Mouse (Mus musculus) limb, embryonic 11.5 days (tissue): ENCODE results near the gene Synpo2. TPM values are rescaled to one million over a fixed set of nuclear protein-coding genes. Genes with fewer than 3 reads are reported as not detected.
A peak's percentile ranks its signal among the peaks of the same experiment; 100 is the strongest.

Experiments used
- ATAC-seq: fragments of 200-750 bp; cut with Nextera tagmentation; 2 replicates; pipeline ENCODE4 v1.8.0; 2017; ENCODE audit warnings: low read depth; ENCODE audit not compliant: insufficient number of reproducible peaks, low FRiP score, low TSS enrichment
- DNase-seq: peaks from one replicate; pipeline ENCODE4 v3.0.0-alpha.2; 2015; ENCODE audit warnings: low spot score
- H3K27ac ChIP-seq: fragments of 300-500 bp; sonication (generic); replicated peaks from 2 replicates; pipeline ENCODE4 v1.5.1; 2014; ENCODE audit warnings: low read depth, mild to moderate bottlenecking, low read length
- H3K27me3 ChIP-seq: fragments of 300-500 bp; sonication (generic); 2 replicates; pipeline ENCODE4 v1.6.1; 2014; ENCODE audit warnings: mild to moderate bottlenecking, low read length, mixed read lengths; ENCODE audit not compliant: control insufficient read depth, insufficient read depth
- H3K36me3 ChIP-seq: fragments of 300-500 bp; sonication (generic); 2 replicates; pipeline ENCODE4 v1.6.1; 2014; ENCODE audit warnings: mild to moderate bottlenecking, low read length, moderate library complexity, mixed read lengths; ENCODE audit not compliant: control insufficient read depth, insufficient read depth
- H3K4me1 ChIP-seq: fragments of 300-500 bp; sonication (generic); 2 replicates; pipeline ENCODE4 v1.6.1; 2014; ENCODE audit warnings: low read length, mixed read lengths; ENCODE audit not compliant: control insufficient read depth, insufficient read depth
- H3K4me2 ChIP-seq: fragments of 300-500 bp; sonication (generic); 2 replicates; pipeline ENCODE4 v1.6.1; 2014; ENCODE audit warnings: low read depth, mild to moderate bottlenecking, moderate library complexity; ENCODE audit not compliant: severe bottlenecking
- H3K4me3 ChIP-seq: fragments of 300-500 bp; sonication (generic); 2 replicates; pipeline ENCODE4 v1.5.1; 2014; ENCODE audit warnings: low read depth, low read length
- H3K9ac ChIP-seq: fragments of 300-500 bp; sonication (generic); 2 replicates; pipeline ENCODE4 v1.6.1; 2014; ENCODE audit warnings: mild to moderate bottlenecking, low read length
- H3K9me3 ChIP-seq: fragments of 300-500 bp; sonication (generic); 2 replicates; pipeline ENCODE4 v1.6.1; 2016; ENCODE audit warnings: low read length; ENCODE audit not compliant: control insufficient read depth
- WGBS: fragments of 180-500 bp; shearing (Covaris S2); extraction: QIAGEN DNeasy Blood & Tissue Kit; methylation state at CpG from one replicate; pipeline ENCODE4 v1.1.7; 2014; 5-methylcytosine and 5-hydroxymethylcytosine counted together
- polyA plus RNA-seq: library from polyadenylated mRNA; unstranded; fragments of >200 nt; fragmentation: Nextera tagmentation; extraction: Ambion mirVana; gene quantifications from 2 replicates; pipeline ENCODE4 v1.2.1, GENCODE M21; 2014

Gene Synpo2
- polyA plus RNA-seq, 1 experiment from 2014 or later = 4.2 TPM

DNA sequence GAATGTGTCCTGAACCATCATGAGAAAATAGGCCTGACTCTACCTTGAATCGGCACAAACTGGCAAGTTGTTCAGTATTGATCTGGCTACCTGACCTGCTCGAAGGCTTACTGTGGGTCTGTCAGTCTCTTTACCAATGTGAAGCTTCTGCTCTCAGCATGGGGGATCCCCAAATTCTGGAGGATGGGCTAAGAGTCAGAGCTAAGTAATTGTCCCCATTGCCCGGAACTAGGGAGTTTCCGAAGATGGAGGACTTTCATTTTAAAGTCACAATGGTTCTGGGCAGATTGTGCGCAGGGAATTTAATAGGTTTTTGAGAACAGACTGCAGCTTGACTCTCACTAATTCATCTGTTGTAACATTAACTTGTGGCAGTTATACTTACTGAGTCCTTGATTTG, 56.9 kb downstream of the Synpo2 start:
- 77% methylated on average over 5 of the region's 5 CpGs for WGBS
- H3K9ac ChIP-seq = no peak overlapping the region
- no peak for ATAC-seq
- no peak overlapping the region for H3K27ac ChIP-seq
- H3K27me3 ChIP-seq = no peaks in the 10 kb centered on the region
- no peak overlapping the region for H3K4me2 ChIP-seq
- H3K4me1 ChIP-seq = peaks cover 8% of the 10 kb centered on the region; the same call in 1 of the 2 replicates
- no peaks in the 10 kb centered on the region for H3K9me3 ChIP-seq
- no peak for DNase-seq
- H3K4me3 ChIP-seq = no peak overlapping the region
- H3K36me3 ChIP-seq = no peaks in the 10 kb centered on the region

DNA sequence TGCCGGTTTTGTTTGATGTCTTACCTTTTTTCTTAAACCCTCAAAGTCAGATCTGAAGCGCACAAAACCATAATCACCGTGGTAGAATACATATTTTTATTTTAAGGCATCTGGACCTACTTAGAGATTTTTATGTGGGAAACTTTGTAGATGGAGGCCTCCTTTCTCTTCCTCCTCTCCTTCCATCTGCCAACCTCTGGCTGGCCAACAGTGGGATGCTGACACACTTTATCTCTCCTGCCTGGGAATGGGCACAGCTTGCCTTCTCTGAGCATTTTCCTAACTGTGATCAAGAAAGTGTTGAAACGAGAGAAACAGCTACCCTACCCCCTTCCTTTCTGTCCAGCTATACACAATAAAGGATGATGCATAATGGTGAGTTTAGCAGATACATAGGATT, 57.5 kb downstream of the Synpo2 start:
- Histone ChIP-seq H3K4me2 (no peak overlapping the region), H3K9me3 (no peaks in the 10 kb centered on the region), H3K4me1 (peaks cover 8% of the 10 kb centered on the region; the same call in 1 of the 2 replicates), H3K36me3 (no peaks in the 10 kb centered on the region), H3K4me3 (no peak overlapping the region), H3K27me3 (no peaks in the 10 kb centered on the region), H3K9ac (no peak overlapping the region), H3K27ac (no peak overlapping the region)
- WGBS = 64% methylated on average over 4 of the region's 4 CpGs
- no peak for ATAC-seq
- DNase-seq = no peak

DNA sequence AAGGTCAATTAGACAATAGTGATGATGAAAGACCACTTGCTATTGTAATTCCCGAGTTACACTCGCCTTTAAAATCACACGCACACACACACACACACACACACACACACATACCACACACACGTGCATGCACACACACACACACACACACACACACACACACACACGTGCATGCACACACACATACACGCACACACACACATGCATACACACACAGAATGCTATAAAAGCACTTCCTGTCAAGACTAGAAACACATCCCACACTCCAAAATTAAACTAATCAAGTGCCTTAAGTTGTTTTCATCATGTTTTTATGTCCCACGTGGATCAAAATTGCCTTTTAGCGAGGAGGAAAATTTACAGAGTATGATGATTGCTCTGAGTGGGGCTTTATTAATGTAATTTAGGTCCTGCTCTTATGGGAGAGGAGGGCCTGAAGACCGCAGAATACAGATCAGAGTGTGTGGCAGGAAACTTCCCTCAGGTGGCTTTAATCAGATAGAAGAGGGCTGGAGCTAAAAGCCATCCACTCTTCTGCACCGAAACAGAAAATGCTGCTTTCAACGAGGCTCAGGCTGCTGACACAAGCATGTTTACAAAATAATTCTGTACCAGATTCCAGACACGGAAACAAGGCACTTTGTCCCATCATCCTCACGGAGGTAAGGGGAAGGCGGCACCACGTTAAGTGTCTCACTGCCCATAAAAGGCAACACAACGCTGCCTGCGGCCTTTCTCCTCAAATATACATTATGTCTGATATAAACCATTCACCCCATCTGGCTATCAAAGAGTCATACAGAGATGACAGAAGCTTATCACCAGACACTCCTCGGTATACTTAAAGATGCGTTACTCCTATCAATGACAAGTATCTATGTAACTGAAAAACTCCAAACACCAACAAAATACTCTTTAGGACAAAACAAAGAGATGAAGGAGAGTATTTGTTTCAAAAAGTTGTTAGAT, 59.3 kb downstream of the Synpo2 start:
- ATAC-seq (peak; percentile 67; the same call in 1 of the 2 replicates), DNase-seq (peak; percentile 46)
- Histone ChIP-seq H3K27me3 (no peaks in the 10 kb centered on the region), H3K4me3 (no peak overlapping the region), H3K27ac (no peak overlapping the region), H3K36me3 (no peaks in the 10 kb centered on the region), H3K9ac (no peak overlapping the region), H3K4me2 (no peak overlapping the region), H3K9me3 (no peaks in the 10 kb centered on the region), H3K4me1 (peaks cover 5% of the 10 kb centered on the region; the same call in 1 of the 2 replicates)
- 39% methylated on average over 19 of the region's 19 CpGs for WGBS

DNA sequence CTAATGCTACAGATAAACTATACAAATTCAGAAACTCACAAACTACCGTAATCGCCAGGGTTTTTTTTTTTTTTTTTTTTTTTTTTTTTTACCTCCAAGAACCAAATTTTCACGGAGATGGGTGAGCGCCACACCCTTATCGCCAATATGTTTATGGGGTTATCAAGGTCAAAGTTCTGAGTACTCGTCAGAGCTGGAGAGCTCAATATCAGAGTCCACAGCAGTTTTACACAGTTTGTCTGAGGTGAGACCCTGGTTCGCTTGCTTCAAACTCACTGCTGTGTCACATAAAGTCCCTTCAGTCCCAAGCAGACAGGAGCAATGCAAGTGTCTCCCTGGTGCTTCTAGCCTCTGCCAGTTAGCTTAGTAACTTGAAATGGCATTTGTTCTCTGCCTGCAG, 60.8 kb downstream of the Synpo2 start:
- Histone ChIP-seq H3K27ac (no peak overlapping the region), H3K27me3 (no peaks in the 10 kb centered on the region), H3K4me1 (peaks cover 5% of the 10 kb centered on the region; the same call in 1 of the 2 replicates), H3K9me3 (no peaks in the 10 kb centered on the region), H3K36me3 (no peaks in the 10 kb centered on the region), H3K4me2 (no peak overlapping the region), H3K4me3 (no peak overlapping the region), H3K9ac (no peak overlapping the region)
- ATAC-seq (no peak), DNase-seq (no peak)
- WGBS = 90% methylated on average over 7 of the region's 7 CpGs

DNA sequence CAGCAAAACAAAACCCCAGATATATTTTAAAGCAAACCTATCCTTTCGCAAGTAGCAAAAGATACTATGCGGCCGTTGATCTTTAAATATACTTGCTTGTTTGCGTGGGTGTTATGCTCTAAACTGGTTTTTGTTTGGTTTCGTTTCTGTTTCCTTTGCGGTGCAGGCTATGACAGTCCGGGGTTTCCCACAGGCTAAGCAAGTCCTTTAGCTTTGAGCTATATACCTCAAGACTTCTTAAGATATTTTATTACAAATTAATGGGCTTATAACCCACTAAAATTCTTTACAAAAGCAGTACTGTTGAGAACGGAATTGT, 61.6 kb downstream of the Synpo2 start:
- no peak overlapping the region for H3K4me3 ChIP-seq
- no peak overlapping the region for H3K27ac ChIP-seq
- DNase-seq (no peak), ATAC-seq (no peak)
- H3K4me2 ChIP-seq = no peak overlapping the region
- no peaks in the 10 kb centered on the region for H3K9me3 ChIP-seq
- peaks cover 9% of the 10 kb centered on the region; the same call in 1 of the 2 replicates for H3K4me1 ChIP-seq
- H3K36me3 ChIP-seq = no peaks in the 10 kb centered on the region
- H3K27me3 ChIP-seq = no peaks in the 10 kb centered on the region
- H3K9ac ChIP-seq = no peak overlapping the region
- 94% methylated on average over 8 of the region's 8 CpGs for WGBS

DNA sequence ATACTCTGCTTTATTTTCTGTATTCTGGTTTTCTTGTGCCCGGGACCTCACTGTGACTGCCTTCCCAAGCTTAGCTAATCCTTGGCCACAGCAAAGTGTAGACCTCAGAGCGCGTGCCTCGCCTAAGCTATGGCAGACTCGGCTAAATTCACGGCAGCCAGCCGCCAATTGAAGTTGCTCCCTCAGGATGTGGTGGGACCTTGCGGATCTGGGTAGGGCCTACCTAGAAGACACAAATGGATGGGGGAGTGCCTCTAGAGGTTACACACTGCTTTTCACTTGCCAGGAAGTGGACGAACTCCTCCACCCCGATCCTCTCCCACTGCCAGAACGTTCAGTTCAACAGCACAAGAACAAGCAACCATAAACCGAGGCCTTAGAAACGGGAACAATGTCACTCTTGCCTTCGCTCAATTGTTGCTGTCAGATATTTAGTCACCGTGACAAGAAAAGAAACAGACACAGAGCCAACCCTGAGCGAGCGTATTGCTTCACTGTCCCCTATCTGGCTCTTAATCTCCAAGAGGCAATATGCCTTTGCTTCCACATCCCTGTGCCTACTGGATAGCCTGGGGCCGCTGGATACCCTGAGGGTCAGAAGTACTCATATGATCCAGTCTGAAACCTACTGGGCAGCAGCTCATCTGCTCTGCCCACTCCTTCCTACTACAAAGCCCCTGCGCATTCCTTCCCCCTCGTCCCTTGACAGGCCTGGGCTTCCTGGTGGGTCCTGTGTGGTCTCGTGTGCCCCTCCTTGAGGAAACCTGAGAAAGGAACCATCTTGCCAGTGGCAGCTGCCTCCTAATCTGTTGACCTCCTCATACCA, 62.2 kb downstream of the Synpo2 start:
- WGBS = 84% methylated on average over 21 of the region's 21 CpGs
- ATAC-seq (no peak), DNase-seq (no peak)
- Histone ChIP-seq H3K9me3 (no peaks in the 10 kb centered on the region), H3K4me1 (peaks cover 9% of the 10 kb centered on the region; the same call in 1 of the 2 replicates), H3K4me3 (no peak overlapping the region), H3K27ac (no peak overlapping the region), H3K9ac (no peak overlapping the region), H3K4me2 (no peak overlapping the region), H3K36me3 (no peaks in the 10 kb centered on the region), H3K27me3 (no peaks in the 10 kb centered on the region)

DNA sequence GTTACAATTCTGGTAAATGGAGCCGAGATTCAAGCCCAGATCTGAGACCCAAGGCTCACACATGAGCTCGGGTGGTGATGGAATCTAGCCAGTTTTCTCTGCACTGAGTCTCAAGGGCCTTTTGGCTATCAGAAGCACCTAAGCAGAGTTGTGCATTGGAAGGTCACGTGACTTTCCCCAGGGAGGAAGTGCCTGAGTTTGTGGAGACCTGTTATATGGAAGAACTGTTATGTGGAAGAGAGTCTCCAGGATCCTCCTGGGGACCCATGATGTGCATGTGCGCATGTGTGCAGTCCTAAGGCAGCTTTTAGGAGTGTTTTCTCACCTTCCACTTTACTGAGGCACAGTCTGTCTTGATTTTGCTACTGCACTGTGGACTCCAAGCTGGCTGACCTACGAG, 63.8 kb downstream of the Synpo2 start:
- Histone ChIP-seq H3K27me3 (no peaks in the 10 kb centered on the region), H3K4me2 (no peak overlapping the region)
- DNase-seq = no peak

DNA sequence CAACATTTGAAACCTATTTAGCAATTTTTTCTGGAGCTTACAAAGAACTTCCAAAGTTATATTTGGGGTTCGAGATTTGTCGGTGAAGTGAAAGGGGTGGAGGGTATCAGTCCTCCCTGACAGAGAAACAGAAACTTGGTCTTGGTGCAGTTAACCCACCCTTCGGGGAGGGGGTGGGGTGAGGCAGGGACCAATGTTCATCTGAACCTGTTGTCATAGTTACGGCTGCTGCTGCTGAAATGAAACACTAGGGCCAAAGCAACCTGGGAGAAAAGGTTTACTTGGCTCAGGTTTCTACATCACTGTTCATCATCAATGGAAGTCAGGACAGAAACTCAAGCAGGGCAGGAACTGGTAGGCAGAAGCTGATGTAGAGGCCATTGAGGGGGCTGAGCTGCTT, 66.6 kb downstream of the Synpo2 start:
- no peak overlapping the region for H3K4me2 ChIP-seq
- no peaks in the 10 kb centered on the region for H3K36me3 ChIP-seq
- no peak overlapping the region for H3K9ac ChIP-seq
- ATAC-seq (peak; percentile 50; the same call in 1 of the 2 replicates), DNase-seq (no peak)
- H3K27ac ChIP-seq = no peak overlapping the region
- H3K9me3 ChIP-seq = no peaks in the 10 kb centered on the region
- WGBS = 71% methylated on average over 4 of the region's 4 CpGs
- H3K4me3 ChIP-seq = no peak overlapping the region
- H3K4me1 ChIP-seq = peaks cover 7% of the 10 kb centered on the region
- no peaks in the 10 kb centered on the region for H3K27me3 ChIP-seq

More for the DNA sequence above, 63.8 kb downstream of the Synpo2 start:
- no peaks in the 10 kb centered on the region for H3K9me3 ChIP-seq
- H3K4me1 ChIP-seq = peaks cover 9% of the 10 kb centered on the region; the same call in 1 of the 2 replicates
- H3K4me3 ChIP-seq = no peak overlapping the region
- no peaks in the 10 kb centered on the region for H3K36me3 ChIP-seq
- ATAC-seq = no peak
- H3K9ac ChIP-seq = no peak overlapping the region
- H3K27ac ChIP-seq = no peak overlapping the region
- WGBS = 81% methylated on average over 5 of the region's 5 CpGs
